ENCODE assay signal across 8 mouse cellular contexts in the genomic region with DNA sequence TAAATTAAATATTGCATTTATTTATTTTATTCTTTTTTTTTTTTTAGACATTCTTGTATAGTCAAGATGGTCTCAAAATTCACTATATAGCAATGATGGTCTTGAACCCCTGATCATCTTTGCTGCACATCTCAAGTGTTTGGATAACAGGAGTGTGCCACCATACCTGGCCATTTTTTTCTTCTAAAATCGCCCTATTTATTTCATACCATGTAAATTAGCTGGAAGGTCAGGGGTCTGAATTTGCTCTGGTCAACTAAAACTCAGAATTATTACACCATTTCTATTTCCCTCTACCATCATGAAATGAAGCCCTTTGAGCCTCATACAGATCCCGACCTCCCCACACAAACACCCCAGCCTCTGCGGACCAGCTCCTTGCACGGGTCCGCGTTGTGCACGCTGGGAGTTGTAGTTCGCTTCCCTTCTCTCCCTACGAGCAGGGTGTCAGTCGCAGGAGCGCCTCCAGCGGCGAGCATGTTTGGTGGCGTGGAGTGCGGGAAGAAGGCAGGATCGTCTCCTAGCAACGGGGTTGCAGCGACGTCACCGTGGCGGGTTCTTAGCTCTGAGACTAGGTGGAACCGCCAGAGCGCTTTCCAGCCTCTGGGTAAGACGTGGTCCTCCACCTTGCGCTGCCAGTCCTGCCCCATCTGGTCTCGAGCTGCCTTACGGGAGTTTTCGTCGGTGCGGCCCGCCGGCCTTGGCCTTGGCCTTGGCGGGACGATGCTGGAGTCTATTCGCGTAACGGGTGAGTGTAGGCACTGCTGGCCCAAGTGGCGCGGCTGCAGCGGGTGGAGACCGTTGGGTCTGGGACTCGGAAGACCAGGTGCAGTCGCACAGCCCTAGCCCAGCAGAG. TPM values are rescaled to one million over a fixed set of nuclear protein-coding genes. Genes with fewer than 3 reads are reported as not detected.
A peak's percentile ranks its signal among the peaks of the same experiment; 100 is the strongest.
DNase-seq lines count a peak whose midpoint lies in the region; ATAC-seq and TF ChIP-seq lines count a peak whose summit lies in the region.

9530077C05Rik (plus strand) TSS at position 512 of the 856 bp plus-strand sequence.

- H3K27ac ChIP-seq in hindbrain, embryonic 10.5 days = peak within 1 kb of the TSS; percentile 89
- H3K27ac ChIP-seq in lung, embryonic 15.5 days = no peak within 1 kb of the TSS
- peak within 1 kb of the TSS; percentile 85 for H3K27ac ChIP-seq in olfactory bulb, adult 2 months (ENCODE audit: insufficient read depth, low read depth, low read length)

- H3K36me3 ChIP-seq in hindbrain, embryonic 10.5 days = no peaks in the 10 kb centered on the region
- H3K36me3 ChIP-seq in lung, embryonic 15.5 days = no peaks in the 10 kb centered on the region

- H3K9ac ChIP-seq in lung, embryonic 15.5 days = peak within 1 kb of the TSS; percentile 46

- H3K4me3 ChIP-seq in hindbrain, embryonic 10.5 days = peak within 1 kb of the TSS; percentile 73
- peak within 1 kb of the TSS; percentile 58 for H3K4me3 ChIP-seq in lung, embryonic 15.5 days
- peak within 1 kb of the TSS; percentile 81 for H3K4me3 ChIP-seq in olfactory bulb, adult 2 months (ENCODE audit: insufficient read depth, low read depth, low read length)

- peak; percentile 96 for DNase-seq in Muller cell, postnatal 12 days (ENCODE audit: inconsistent ontology term)
- peak; percentile 99 for DNase-seq in cerebellum, adult 9-10 months
- peak; percentile 97 for DNase-seq in hindbrain, embryonic 10.5 days (ENCODE audit: low spot score)
- peak; percentile 97 for DNase-seq in layer of hippocampus, adult 9-10 months (ENCODE audit: low spot score)
- peak; percentile 95 to 96 for DNase-seq in thymus, adult 18-20 months

- no peaks in the 10 kb centered on the region for H3K9me3 ChIP-seq in hindbrain, embryonic 10.5 days
- H3K9me3 ChIP-seq in lung, embryonic 15.5 days = no peaks in the 10 kb centered on the region

- peak; percentile 60 for TF ChIP-seq POLR2A in olfactory bulb, adult 2 months (IDR thresholded peaks at IDR 0.05; ENCODE audit: insufficient read depth, low read depth, low read length)

- TF ChIP-seq CTCF in olfactory bulb, adult 2 months (IDR thresholded peaks at IDR 0.05; ENCODE audit: insufficient read depth, low read depth, low read length) = peak; percentile 59; the same call in 1 of the 2 replicates

- peak; percentile 99 for ATAC-seq in frontal cortex, adult (ENCODE audit: low TSS enrichment)
- peak; percentile 99 for ATAC-seq in lung, embryonic 15.5 days (ENCODE audit: borderline replicate concordance, extremely low read depth, low FRiP score, low TSS enrichment)

- H3K4me1 ChIP-seq in hindbrain, embryonic 10.5 days (replicated peaks) = peaks cover 11% of the 10 kb centered on the region; the same call in 1 of the 2 replicates
- peaks cover 3% of the 10 kb centered on the region; the same call in 1 of the 2 replicates for H3K4me1 ChIP-seq in lung, embryonic 15.5 days
- H3K4me1 ChIP-seq in olfactory bulb, adult 2 months (ENCODE audit: control insufficient read depth, insufficient read depth, low read length) = peaks cover 7% of the 10 kb centered on the region

- H3K27me3 ChIP-seq in hindbrain, embryonic 10.5 days (ENCODE audit: insufficient read depth, poor library complexity, severe bottlenecking) = peaks cover 14% of the 10 kb centered on the region
- H3K27me3 ChIP-seq in lung, embryonic 15.5 days = no peaks in the 10 kb centered on the region

- peak within 1 kb of the TSS; percentile 90 for H3K4me2 ChIP-seq in lung, embryonic 15.5 days

- under 1% methylated on average over 43 of the region's 43 CpGs for WGBS in hindbrain, embryonic 10.5 days
- under 1% methylated on average over 43 of the region's 43 CpGs for WGBS in lung, embryonic 15.5 days
- WGBS in olfactory bulb, adult 2 months = under 1% methylated on average over 43 of the region's 43 CpGs

RNA-seq across cellular contexts. Expression of gene 9530077C05Rik, which starts in this region (rescaled TPM):
- polyA plus RNA-seq in hindbrain, embryonic 10.5 days (2016; fragmentation: Nextera tagmentation; extraction: Ambion mirVana) = 9.3 and 9.4 TPM in 2 replicates
- polyA plus RNA-seq in lung, embryonic 15.5 days (2015; fragmentation: Nextera tagmentation; extraction: Ambion mirVana) = 5.0 and 5.9 TPM in 2 replicates
- polyA plus RNA-seq in olfactory bulb, adult 2 months (2012; ENCODE audit: insufficient read depth, insufficient read length, low replicate concordance, missing spikeins) = not detected in 2 replicates
